Mouse (Mus musculus): ENCODE measurements at regions not wholly inside any gene's neighbourhood (a gene's known extent, or its start where the extent isn't known, plus 50 kb on each side); places are given as distances from the start of the nearest gene placed in this dataset.

GRCm38 (mm10) chr14:113373036-113373695, 58.8 kb downstream of the Tpm3-rs7 start:
- DNase-seq, result peak; percentile 29

Data from cerebellum, adult 9-10 months (tissue).